Mouse (Mus musculus): ENCODE measurements around the gene Gm4353.

The Gm4353 gene

DNA sequence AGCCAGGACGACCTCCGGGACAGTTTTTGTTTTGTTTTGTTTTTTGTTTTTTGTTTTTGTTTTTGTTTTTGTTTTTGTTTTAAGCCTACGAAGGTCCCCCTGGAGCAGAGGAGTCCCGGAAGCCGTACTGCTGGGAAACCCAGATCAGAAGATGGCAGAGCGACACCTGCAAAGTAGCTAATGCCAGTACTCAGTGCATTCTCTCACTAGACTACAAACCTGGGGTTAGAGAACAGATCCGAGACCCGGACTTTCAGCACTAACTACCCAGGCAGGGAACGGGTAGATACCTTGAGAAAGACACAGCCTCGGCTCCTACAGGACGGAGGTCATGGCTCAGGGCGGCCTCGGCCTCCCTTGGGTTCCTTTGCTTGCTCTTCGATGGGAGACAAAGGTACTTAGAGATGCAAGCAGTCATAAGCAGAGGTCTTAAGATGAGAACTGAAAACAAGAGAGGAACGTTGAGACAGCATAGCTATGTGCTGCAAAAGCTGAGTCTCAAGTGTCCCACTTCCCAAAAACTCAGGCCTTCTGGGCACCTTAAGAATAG lies 43.9 kb downstream of the Gm4353 start:
- DNase-seq (ENCODE audit: low spot score): no peak

DNA sequence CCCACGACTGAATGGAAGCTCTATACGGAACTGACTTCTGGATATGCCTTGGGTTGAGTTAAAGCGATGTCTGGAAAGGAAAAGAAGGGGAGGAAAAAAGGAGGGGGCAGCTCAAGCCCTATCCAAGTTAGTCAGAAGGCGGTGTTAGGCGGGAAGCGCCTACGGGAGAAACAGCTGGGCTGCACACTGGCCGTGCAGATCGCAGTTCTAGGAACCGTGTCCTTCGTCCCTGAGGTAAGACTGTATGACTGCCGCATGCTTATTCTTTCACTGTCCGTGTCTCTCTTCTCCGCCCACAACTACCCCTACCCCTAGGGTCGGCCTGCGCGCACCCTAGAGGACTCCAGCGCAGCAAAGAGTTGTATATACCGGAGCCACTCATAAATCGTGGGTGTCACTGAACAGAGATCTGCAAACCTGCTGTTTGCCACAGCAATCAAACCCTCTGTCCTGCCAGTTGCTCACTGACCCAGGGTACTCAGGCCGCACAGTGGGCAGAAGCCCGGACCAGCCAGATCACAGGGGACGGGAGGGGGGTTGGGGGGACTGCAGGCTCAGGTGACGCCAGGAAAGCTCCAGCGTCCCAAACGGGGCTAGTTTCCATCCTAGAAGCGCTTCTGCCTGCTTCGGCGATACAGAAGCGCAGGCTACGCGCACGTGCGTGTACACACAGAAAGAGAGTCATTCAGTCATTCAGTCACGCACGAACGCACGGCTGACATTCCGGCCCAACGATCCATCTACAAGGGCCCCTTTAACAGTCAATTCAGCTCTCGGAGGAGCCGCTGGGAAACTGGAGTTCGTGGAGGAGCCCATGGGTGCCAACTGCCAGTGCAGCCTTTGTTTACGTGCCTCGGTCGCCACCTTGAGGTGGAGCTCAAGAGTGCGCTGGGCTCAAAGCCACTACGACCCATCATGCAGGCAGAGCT lies 44.6 kb downstream of the Gm4353 start:
- DNase-seq (ENCODE audit: low spot score): no peak

DNA sequence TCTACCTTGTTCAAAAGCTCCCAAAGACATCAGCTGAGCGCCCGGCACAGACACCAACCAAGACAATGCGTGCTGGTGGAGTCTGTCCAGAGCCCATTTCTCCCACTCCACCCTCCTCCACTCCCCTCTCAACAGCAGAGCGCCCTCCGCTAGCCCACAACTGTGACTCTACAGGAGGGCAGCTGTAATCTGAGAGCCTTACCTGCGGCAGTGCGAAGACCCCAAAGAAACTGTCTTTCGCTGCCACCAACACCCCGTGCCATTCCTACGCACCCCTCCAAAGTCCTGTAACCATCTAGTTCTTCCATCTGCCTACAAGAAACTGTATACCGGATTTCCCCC lies 45.3 kb downstream of the Gm4353 start, which contains the start of gene 1110004F10Rik:
Gene 1110004F10Rik (plus strand): TSS at position 202 of the 342 bp plus-strand sequence.
- DNase-seq (ENCODE audit: low spot score): no peak

DNA sequence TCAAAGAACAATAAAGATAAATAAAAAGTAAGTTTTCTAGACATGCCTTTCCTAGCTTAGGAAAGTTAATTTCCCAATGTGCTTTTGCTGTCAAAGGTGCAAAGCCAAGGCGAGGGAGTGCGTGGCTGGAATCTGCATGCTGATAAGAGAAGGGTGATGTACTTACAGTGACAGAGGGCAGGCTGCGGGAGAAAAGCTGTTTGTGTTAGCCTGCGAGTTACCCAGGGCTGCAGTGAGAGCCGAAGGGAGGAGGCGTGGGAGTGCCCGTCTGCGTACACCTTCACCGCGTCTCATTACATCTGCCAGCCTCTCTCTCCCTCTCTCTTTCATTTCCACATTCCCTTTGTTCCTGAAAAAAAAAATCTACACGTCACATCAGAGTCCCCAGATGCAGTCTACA lies 45.9 kb downstream of the Gm4353 start, which contains the start of gene Sox6:
Gene Sox6 (minus strand): TSS at position 286 of the 400 bp plus-strand sequence.
- no peak for DNase-seq (ENCODE audit: low spot score)

DNA sequence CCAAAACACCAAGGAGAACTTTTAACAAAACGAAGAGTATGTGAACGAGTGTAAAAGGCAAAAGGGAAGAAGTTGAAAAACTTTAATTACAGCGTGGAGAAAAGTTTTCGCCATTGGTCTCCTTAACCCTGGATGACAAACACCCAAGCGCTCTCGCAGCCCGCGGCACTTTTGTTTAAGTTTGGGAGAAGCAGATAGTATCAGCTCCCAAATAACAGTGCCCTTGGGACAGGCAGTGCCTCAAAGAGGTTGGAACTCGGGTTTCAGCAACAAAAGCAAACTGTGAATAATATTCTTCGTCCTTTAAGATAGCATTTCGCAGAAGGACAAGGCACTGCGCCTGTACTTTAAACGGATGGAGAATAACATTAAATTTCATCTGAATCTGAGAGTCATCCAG lies 46.4 kb downstream of the Gm4353 start:
- no peak for DNase-seq (ENCODE audit: low spot score)

DNA sequence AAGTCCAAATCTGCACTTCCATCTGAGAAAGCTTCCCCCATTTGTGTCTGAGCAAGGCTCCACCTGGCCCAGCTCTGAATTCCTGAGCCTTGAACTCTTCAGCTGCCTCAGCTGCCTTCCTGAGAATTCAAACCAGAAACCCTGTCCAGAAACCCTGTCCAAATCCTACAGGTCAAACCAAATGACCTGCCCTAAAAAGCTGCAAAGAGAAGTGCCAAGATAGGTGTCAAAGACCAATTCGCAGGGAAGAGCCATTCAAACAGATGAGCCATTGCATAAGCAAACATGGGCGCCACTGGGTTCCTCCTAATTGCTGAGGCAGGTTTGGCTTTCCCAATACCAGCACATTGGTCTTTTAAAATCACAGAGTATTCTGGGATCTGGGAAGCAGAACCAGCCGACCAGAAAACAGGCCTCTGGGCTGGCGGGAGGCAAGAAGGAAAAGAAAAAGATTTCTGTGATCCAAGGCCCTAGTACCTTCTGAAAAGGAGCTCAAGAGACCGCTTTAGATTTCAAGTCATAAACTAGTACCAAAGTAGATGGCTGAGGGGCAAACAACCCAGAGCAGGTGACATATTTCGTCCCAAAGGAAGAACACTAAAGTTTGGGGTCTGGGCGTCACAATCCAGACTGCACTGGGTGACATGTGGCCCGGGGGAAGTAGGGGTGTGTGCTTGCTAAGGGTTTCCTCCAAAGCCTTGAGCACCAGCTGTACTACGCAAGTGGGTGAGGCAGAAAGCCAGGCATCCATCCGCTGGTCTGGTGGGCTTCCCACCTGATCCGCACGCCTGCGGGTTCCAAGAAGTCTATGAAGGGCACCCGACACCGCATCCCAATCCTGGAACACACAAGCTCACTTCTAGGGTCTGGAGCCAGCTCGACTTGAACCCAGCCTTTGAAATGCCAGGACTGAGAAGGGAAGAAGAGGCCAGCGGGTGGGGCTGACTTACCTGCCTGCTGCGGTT lies 47.6 kb downstream of the Gm4353 start:
- no peak for DNase-seq (ENCODE audit: low spot score)

DNA sequence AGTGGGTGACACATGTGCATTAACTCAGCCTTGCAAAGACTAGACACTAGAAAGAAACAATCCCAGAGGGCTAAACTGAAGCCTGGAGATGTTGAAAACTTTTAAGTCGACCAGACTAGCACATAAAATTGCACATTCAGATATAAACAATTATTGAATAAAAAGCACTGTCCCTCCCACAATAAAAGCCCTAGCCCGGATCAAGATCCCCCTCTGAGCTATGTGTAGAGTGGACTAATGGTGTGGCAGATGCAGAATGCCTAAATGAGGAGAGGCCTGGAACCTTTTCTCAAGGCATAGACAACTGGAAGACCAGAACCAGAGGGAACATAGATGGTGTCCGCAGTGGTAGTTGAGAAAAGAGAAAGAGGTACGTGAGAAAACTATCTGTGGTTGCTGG lies 48.9 kb downstream of the Gm4353 start:
- DNase-seq (ENCODE audit: low spot score): no peak

DNA sequence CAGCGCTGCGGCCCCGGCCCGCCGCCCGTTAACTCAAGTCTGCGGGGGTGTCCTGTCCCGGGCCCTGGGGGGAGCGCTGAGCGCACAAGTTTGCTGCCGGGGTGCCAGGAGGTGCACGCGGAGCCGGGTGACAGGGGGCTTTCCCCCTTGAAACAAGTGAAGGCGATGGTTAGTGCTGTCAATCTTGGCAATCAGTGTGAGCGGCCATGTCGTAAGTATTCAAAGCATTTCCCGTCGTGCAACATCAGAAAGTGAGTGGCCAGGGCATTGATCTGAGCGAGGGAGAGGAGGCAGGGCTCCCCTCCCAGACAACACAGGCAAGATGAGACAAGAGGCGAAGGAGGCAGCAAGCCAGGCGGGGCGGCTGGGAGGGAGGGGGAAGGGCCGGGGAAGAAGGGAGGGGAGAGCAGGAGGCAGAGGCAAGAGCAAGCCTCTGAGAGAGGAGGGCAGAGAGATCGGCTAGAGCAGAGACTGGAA lies 50.1 kb downstream of the Gm4353 start:
- DNase-seq (ENCODE audit: low spot score): no peak

DNA sequence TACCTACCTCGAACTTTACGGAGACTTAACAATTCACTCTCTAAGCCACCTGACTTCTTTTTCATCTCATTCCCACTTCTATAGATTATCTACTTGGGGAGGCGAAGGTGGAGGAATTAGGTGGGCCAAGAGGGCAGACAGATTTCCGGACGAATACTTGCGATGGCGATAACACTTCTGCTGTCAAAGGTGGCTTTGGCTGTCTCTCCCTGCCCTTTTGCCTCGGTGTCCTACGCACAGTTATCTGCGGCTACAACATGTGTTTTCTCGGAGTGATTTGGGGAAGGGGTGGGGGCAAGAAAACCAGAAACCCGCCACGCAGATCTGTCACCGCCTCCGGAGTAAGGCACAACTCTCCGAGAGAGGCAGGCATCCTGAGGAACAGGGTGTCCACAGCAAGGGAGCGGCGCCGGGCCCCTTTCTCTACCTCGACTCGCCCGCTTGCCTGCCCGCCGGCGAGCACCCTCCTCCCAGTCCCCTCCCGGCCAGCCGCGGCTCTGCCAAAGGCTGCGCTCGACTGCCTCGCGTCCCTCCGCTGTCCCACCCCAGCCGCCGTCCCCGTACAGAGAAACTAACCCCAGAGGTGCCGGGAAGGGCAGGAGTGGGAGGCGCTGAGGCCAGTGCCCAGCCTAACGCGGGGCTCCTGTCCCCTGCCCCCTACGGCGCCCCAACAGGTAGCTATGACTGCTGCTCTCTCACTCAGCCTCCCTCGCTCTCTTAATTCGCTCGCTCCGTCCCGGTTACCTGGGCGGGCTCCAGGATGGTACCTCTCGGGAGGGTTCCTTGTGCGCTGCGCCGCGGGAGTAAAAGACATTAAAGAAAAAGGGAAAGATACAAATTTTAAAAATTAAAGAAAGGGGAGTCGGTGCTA lies 50.8 kb downstream of the Gm4353 start:
- DNase-seq (ENCODE audit: low spot score): no peak

Data from urinary bladder, postnatal 10 days (tissue).